Mouse (Mus musculus) urinary bladder, postnatal 36 days (tissue): ENCODE measurements around the gene Paics.
"Not testable (repeated sequence)": the region's sequence is repeated elsewhere in the genome, so short reads cannot be mapped to it uniquely, and the experiment has no call there.

ENCODE experiments used
- DNase-seq, 2 experiments: peaks; one replicate each; pipeline ENCODE4 v3.0.0; 2022; ENCODE audit warnings: low spot score in 2 of 2, mixed read lengths in 1 of 2

The Paics gene

DNA sequence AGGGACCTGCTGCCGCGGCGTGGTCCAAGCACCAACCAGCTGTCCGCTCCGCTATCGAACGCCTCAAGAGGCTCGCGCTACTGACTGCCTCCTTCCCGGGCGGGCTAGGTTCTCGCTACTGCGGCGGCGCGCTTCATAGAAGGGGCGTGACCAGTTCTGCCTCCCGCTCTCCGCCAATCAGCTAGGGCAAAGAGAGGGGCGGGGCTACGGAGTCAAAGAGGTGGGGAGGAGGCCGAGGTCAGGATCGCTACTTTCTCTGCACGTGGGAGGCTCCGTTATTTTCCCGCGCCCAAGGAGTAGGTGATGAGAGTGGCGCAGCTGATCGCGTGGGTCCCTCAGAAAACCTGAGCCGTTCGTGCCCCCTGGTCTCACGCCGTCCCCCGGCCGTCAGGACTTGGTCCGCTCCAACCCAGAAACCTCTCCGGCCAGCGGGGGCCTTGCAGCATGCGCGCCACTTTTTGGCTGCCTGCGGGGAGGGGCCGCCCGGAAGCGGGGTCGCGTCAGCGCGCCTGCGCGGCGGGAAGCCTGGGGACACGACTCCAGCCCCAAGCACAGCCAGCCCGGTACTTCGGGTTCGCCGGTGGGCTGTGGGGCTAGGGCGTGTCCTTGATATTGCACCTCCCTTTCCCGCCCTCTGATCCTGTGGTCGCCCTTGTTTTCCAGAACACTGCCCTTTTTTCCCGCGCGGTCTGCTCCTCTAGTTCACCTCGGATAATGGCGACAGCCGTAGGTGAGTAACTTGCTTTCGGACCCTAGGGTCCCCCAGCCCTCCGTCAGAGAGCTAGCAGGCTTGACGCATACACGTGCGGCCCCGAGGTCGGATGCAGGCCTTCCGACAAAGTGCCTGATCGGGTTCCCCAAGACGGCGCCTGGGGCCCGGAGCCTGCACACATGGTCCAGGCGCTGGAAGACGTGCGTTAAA, at the start of gene Paics, which contains the start of gene Ppat:
Gene Paics (plus strand): TSS at position 202 of the 922 bp plus-strand sequence.
Gene Ppat (minus strand): TSS at position 473 of the 922 bp plus-strand sequence.
- peak; percentile 95 to 98 for DNase-seq

DNA sequence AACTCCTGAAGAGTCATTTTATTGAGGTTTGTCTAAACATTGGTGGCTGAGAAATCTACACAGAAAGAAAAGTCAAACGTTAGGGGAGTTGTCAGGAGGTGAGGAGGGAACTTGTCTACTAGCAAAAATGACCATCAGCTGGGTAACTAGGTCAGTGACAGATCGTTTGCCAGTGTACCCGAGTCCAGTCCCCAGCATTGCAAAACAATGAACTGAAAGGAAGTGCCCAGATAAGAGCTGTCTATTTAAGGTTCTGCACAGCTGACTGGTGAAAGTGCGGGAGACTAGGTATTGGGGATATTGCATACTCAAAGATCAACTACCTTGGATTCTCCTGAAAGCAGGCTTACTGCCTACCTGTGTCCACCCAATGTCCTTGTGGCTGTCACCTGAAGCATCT, 49.0 kb upstream of the Paics start:
- DNase-seq, result no peak

DNA sequence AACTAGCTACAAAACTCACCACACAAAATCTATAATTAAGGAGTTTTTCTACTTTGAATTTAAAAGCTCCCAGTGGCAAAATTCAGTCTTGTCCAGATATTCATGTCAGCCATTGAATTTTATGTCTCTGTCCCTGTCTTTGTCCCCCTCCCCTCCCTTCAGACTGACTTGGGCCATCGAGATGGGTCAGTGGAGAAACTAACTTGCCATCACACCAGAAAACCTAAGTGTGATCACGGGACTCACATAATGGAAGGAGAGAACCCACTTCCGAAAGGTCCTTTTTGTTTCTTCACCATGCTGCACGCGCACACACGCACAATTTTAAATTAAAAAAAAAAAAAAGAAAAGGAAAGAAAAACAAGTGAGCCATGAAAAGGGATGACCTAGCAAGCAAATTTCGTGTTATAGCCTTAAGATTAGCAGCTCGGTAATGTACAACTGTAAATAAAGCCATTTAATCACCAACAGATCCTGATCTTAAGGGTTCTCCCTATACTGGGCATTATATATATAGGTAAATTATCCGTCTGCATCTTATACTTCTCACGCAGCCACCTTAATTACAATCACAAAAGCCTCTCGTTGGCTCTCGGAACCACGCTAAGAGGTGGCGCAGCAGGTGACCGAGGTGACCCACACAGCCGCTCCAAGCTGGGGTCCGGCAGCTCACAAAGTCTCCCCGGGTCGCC, 46.2 kb upstream of the Paics start:
- no peak for DNase-seq

DNA sequence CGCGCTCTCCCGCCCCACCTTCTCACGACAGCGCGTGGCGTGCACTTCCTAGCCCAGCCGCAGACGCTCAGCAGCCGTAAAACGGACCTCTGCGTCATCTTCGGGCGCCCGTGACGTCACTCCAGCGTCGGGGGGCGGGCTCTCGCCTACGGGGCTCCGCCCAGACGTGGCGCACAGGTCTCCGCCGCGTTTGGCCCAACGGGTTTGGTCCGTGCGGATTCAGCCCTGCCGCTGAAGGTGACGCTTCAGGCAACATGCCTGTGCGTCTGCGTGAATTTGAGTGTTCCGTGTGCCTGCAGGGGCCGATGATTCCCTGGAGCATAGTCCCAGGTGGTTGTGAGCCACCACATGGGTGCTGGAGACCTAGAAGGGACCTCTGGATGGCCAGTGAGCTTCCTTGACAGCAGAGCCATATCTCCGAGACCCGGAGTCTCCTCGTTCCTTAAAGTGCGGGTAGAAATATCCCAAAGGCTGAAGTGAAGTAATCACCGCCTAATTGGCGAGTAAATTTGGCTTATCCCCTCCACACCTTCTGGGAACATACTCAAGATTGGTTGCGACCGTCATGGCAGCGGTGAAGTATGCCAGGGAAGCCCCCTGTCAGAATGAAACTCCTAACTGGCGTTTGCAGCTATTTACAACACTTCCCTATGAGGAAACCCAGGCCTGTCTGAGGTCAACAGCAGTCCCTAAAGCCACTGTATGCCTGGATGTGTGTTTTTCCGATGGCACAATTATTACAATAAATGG, 45.5 kb upstream of the Paics start, which contains the start of gene Aasdh:
Gene Aasdh (minus strand): TSS at position 110 of the 750 bp plus-strand sequence.
- DNase-seq, result peak; percentile 89 to 95

DNA sequence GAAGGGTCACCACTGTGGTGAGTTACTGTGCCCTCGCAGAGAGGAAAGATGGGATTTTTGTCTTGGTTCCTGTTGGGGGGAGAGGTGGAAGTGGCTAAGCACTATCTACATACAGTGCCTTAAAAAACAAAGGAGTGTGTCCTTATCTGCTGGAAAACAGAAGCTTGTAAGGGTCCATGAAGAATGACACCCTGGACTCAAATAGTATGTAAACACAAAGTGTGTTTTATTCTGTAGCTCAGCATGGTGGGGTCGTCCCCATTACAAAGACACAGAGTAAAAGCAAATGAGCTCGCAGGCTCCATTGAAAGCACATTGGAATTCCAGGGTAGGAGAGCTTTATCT, 45.0 kb upstream of the Paics start:
- no peak for DNase-seq

DNA sequence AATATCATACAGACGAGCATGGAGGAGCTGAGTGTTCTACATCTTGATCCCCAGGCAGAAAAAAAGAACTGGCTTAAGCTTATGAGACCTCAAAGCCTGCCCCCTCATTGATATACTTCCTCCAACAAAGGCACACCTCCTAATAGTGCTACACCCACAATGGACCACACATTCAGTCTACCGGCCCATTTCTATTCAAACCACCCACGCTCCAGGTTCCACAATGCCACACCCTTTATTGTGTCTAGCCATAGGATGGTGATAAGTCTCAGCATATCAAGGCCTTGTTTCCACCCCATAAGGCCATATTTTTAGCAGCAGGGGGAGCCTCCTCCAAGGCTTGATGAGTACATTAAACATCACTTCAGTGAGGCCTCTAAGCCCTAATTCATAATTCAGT, 40.3 kb upstream of the Paics start:
- no peak for DNase-seq

DNA sequence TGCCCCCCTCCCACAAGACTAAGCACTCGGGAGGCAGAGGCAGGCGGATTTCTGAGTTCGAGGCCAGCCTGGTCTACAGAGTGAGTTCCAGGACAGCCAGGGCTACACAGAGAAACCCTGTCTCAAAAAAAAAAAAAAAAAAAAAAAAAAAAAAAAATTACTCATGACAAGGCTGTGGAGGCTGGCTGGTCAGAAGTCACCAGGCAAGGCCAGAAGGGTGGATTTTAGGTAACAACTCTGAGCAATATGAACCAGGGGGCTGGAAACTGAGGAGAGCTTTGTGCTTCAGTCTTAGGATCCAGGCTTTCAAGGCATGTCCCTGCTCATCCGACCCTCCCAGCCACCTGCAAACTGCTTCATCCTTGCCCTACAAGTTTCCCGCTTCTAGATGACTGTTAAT, 38.6 kb upstream of the Paics start:
- not testable (repeated sequence) for DNase-seq

DNA sequence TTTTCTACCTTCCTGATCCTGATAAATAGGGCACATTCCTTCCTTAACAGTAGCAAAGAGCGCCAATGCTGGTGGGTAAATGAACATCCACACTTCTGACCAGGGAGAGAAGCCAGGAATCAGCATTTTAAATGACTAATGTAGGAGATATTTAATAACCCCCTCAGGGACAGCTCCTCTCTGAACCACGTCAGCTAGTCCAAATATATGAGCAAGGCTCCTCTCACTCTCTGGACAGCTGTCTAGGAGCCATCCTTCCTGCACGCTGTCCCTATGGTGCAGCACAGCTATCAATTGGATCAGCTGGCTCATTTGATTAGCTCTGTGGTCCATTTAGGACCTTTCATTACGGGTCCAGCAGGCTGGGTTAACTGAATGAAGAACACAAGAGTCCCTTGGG, 28.3 kb upstream of the Paics start:
- no peak for DNase-seq

DNA sequence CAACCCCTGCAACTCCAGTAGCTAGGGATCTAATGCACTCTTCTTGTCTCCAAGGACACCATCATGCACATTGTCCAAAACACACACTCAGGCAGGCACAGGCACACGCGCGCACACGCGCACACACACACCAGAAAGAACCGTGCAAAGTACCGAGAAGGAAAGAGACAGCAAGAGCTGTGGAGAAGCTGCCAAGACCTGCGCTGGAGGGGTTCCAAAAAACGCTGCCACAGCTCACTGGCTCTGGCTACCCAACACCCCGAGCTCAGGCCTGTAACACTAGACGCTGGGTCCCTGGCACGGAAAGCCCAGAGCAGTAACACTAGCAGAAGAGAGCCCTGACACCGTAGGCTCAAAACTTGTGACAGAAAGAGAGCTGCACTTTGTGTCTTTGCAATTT, 27.7 kb upstream of the Paics start:
- peak in 1 of 2 experiments; percentile 59 for DNase-seq

DNA sequence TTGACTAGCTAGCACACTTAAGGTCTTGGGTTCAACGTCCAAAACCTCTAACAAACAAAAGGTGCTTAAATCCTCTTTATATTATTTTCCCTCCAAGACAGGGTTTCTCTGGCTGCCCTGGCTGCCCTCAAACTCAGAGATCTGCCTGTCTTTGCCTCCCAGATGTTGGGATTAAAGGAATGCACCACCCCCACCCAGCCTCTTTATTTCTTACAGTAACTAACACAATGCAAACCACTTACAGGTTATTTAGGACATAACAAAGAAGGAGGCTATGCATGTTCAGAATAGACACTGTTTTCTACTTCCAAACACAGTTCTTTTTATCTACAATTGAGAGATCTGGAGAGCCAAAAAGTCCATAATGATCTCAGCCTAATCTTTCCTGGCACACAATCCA, 26.8 kb upstream of the Paics start:
- DNase-seq, result no peak

DNA sequence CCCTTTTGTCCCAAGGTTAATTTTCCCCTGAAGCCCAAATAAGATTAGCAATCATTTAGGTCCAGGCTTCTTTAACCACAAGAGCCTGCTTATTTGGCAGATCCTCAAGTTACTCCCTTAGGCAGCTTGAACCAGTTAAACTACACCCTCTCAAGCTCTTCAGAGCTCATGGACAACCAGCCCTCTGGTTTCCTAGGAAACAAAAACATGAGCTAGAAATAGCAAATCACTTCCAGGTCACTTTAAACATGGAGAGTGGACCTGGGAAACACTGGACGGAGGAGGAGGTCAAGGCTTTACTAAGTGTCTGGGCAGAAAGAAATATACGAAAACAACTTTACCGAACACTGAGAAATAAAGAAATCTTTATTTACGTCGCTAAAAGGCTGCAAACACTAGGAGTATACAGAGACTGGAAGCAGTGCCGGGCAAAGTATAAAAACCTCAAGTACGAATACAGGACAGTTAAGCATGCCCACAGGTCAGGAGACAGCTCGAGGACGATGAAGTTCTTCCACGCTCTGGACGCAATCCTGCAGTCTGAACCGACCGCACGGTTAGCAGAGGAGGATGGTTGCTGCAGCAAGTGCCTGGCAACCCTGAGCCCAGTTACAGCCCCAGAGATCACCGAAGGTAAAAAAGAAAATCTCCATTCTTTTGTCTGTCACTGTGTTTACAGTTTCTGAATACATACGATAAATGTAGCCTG, 22.8 kb upstream of the Paics start:
- DNase-seq, result no peak

DNA sequence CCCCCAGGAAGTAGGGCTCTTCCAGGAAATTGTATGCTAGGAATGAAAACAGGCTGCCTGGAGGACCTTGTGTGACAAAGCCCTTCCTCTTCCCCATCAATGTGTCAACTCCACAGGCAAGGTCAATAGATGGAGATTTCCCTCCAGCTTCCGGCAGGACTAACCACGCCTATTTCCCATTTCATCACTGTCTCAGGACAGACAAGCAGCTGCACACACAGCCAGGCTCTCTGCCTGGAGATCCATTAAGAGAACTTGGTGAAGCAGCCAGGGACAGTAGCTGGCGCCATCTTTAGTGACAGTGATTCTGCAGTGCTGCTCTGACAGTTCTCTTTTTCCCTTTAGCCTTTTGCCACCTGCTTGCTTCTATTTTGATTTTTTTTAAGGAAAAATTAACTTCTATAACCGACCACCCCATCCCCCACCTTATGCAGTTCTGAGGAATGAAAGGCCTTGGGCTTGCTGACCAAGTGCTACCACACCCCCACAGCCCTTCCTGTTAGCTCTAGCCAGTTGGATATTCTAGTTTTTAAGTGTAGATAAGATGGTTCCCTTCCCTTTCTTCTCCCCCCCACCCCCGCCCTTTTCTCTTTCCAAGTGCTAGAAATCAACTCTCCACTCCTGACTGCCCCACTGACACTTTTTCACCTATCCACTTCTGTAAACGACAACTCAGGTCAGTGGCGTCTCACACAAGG, 21.8 kb upstream of the Paics start:
- no peak for DNase-seq

DNA sequence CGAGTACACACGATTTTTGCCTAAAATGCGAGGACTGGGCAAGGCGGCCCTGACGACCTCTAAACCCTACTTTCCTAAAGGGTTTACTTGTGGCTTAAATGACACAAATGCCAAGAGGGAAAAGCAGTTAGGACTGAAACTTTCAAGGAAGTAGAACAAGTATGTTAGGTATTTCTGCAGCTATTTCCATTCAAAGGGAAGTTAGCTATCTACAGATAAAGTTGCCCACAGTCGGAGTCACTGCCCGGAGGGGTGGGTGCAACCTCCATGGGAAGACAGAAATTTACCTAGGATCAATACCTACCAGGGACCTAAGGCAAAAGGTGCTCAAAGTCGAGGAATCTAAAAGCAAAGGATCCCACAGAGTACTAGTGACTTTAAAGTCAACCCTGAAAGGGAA, 11.4 kb upstream of the Paics start:
- no peak for DNase-seq

DNA sequence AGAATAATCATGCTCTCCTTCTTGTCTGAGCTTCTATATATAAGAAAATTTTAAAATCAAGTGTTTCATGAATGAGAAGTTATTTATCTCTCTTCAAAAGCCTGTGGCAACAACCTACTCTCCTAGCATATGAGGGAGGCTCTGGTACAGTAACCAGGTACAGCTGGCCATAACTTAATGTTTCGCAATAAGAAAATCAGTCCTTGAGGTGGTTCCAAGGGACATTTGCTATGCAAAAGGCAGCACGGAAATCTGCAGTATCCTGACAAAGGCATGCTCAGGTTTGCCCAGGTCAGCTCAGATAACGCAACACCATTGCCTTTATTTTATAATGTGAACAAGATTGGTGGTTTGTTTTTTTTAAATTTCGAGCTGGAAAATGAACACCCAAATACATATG, 9.1 kb upstream of the Paics start:
- DNase-seq, result no peak

DNA sequence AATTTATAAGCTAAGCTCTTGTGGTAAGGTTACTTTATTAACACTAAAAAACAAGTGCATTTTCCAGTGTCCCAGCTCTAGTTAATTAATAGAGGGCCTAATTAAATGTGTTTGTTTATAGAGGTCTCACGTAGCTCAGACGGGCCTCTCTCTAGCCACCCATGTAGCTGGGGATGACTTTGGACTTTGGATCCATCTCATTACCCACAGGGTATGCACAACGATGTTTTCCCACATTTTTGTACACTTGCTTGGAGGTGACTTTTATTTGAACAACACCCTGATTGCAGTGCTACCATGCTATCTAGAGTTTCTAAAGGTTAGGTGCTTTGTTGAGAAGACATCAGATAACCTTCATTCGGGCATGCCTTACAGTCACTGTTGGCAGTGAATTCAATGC, 8.6 kb upstream of the Paics start:
- DNase-seq, result no peak

DNA sequence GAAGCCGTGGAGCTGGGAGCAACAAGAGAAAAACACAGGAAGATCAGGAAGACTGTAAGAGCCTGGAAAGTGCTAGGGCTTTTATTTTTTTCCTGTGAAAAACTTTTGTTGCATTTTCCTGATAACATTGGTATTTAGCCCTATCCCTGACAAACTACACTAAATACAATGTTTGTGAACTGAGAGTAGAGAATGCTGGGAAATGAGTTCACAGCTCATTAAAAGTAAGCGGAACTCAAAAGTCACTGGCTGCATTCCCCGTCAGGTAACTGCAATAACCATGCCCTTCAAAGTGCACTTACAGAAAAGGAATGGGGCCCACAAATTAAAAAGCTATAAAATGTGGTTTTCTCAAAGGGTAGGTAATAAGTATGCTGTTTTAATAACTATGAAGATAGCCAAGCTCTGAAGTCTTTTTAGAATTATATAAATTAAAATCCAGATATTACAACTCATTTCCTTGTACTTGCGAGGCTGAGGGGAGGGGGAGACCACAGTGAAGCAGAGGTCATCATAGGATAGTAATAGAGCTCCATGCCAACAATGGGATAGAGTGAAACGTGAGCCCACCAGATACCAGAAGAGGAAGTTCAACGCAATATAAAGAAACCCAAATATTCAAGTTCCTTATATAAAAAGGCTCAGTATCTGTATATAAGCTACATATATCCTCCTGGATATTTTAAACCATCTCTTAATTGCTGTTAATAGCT, 6.0 kb upstream of the Paics start:
- DNase-seq, result no peak

DNA sequence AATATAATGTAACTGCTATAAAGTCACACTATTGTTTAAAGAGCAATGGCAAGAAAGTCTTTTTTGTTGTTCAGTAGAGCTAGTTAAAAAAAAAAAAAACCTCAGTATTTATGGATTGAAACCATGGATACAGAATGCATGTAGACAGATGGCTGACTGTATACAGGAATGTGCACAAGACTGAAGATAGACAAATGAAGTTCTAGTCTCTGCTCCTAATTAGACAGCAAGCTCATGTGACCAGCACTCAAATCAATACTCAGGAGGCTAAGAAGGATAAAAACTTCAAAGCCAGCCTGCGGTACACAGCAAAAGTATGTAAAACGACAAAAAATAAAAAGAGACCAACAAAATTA, 5.5 kb upstream of the Paics start:
- no peak for DNase-seq

DNA sequence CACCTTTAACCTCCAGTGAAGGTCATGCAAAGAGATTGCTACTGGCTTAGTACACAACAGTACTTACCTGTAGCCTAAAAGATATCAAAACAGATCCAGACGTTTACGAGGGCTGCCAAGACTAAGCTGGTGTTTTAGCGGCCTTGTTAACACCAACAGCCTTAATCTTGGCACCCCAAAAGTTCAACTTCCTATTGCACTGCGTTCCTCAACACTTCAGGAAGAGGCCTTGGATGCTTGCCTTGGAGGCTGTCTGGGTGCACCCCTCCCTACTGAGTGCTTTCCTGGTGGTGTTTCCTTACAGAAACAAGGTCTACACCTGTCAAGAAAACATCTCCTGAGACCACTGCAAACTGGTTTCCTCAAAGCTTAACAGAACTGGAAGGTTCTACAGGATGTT, 4.0 kb upstream of the Paics start:
- no peak for DNase-seq

DNA sequence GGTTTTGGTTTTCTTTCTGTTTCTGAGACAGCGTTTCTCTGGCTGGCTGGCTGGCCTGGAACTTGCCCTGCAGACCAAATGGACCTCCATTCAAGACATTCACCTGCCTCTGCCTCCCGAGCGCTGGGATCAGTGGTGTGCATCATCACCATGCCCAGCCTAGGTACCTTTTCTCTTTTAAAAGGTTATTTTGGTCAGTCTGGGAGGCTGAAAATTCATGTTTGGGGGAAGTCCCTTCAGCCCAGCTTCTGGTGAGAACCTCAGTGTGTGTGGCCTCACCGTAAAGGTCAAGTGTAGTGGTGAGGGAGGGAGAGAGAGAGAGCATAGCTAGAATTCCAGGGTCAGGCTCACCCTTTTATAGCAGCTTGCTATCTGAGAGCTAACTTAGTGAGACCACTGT, 3.3 kb upstream of the Paics start:
- no peak for DNase-seq

DNA sequence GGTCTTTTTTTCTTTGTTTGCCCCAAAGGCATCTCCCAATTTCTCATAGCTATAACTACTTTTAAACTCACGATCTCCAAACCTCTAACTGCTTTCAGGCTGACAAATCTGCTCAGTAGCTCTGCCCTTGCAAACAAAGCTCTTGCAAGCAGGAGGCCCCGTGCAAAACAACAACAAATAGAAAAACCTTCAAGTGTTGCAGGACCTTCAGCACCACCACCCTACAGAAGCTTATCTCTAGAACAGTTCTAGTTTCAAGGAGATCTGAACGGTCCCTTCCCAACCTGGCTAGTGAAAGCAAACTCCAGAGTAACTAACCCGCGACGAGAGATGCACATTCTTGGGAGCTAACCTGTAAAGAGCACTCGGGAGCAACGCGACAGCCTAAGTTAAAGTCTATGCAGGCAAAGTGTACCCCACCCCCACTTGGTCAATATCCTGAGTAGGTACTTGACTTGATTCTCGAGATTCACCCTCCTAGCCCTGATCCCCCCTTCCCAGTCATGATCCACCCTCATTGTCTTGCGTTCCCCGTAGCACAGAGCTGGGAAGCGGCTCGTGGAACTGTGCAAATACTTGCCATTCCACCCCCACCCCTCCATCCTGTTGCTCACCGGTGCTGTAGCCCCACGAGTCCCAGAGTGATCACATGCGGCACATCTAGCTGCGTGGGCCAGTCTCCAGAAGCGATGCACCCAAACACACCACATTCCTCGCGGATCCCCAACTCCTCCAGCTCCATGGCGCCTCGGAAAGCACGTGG, 583 bp upstream of the Paics start:
- DNase-seq, result no peak
